Mouse (Mus musculus): Measurements from ENCODE around the gene Clec3b. TPM values are rescaled to one million over a fixed set of nuclear protein-coding genes. Genes with fewer than 3 reads are reported as not detected.

Clec3b gene
- total RNA-seq, 2 experiments from 2014 or later = 5.4 to 6.2 TPM

DNA sequence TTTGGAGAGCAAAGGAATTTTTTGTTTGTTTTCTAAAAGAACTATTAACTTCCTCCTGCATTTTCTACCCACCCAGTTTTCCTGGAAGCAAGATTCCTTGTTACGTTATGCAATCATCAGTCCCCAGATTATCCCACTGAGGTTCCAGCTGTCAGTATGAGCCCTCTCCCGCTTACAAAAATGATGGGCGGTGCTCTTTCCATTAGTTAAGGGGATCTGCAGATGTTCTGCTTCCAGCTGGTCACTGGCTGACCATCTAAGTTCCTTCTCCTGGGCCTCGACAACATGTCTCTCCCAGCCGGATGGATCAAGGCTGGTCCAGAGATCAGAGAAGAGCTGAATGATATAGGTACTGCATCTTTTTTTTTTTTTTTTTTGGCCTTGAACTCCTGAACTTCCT lies 2.3 kb upstream of the Clec3b start:
- intact Hi-C loops (cut with DNase I) = no loop called here
- no peak for DNase-seq (ENCODE audit: extremely low spot score in 1 of 2, low spot score in 2 of 2)

- intact Hi-C loops (cut with DNase I) = no loop called here
- DNase-seq (ENCODE audit: extremely low spot score in 1 of 2, low spot score in 2 of 2) = no peak
Measured at GRCm38 (mm10) chr9:123151561-123151960, 815 bp downstream of the Clec3b start.

- no peak for DNase-seq (ENCODE audit: extremely low spot score in 1 of 2, low spot score in 2 of 2)
Measured at GRCm38 (mm10) chr9:123152026-123152425, 1.3 kb downstream of the Clec3b start.

DNA sequence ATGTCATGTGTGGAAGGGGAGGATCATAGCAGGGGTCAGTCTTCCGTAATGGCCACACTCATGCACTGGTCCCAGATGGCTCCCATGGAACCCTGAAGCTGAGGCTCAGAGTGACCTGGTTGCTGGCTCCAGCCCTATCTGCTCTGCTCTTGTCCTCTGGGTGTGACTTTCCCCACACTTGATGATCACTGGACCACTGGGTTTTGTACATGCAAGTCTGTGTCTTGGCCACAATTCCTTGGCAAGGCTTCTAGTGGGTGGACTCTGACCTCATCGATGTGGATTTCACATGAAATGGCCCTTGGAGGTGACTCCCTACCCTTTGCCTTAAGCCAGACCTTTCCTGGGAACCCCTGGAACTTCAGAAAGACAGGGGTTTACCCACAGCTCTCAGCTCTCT lies 2.4 kb downstream of the Clec3b start:
- intact Hi-C loops (cut with DNase I) = no loop called here
- DNase-seq (ENCODE audit: extremely low spot score in 1 of 2, low spot score in 2 of 2) = no peak

More at GRCm38 (mm10) chr9:123152026-123152425, 1.3 kb downstream of the Clec3b start:
- intact Hi-C loops (cut with DNase I) = no loop called here

GRCm38 (mm10) chr9:123156910-123157361 lies 6.2 kb downstream of the Clec3b start:
- intact Hi-C loops (cut with DNase I) = loop anchor here (5.0 kb wide), 2 partner anchors 285 to 370 kb away; partner anchors contain the start of gene Sacm1l
- peak in 1 of 2 experiments; percentile 85 for DNase-seq (ENCODE audit: extremely low spot score in 1 of 2, low spot score in 2 of 2)

DNA sequence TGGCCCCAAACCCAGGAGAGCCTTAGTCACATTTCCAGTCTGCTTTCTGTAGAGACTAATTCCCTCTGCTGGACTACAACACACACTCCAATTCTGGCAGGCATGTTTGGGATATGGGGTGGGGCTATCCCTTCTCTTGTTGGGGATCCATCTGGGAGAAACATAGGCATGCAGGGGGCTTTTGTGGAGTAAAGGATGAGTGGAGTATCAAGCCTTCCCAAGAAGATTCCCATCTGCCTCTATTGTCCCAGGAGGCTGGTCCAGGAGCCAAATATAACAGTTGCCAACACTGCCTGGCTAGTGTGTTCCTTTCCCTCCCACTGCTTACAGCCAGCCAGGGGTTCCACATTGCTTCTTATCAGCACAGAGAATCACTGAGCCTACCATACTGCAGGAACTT lies 7.0 kb downstream of the Clec3b start:
- intact Hi-C loops (cut with DNase I) = loop anchor here (2.0 to 5.0 kb wide), 3 partner anchors 95 to 370 kb away; partner anchors contain the start of gene Sacm1l
- no peak for DNase-seq (ENCODE audit: extremely low spot score in 1 of 2, low spot score in 2 of 2)

GRCm38 (mm10) chr9:123158125-123158836 lies 7.5 kb downstream of the Clec3b start:
- DNase-seq (ENCODE audit: extremely low spot score in 1 of 2, low spot score in 2 of 2) = no peak
- intact Hi-C loops (cut with DNase I) = loop anchor here (2.0 to 5.0 kb wide), 3 partner anchors 95 to 369 kb away; partner anchors contain the start of gene Sacm1l

- intact Hi-C loops (cut with DNase I) = loop anchor here (2.0 to 5.0 kb wide), 3 partner anchors 93 to 368 kb away; partner anchors contain the start of gene Sacm1l
Measured at GRCm38 (mm10) chr9:123159330-123159729, 8.6 kb downstream of the Clec3b start.

DNA sequence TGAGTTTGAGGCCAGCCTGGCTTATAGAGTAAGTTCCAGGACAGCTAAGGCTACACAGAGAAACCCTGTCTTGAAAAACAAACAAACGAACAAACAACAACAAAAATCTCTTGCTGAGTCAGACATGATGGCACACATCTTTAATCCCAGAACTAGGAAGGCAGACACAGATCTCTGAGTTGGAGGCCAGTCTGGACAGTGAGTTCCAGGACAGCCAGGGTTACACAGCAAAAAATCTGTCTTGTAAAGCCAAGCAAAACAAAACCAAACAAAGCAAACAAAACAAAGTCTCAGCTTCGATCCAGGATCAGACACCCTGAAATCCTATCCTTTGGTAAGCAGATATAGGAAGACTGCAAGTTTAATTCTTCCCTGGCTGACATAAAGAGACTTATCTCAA lies 11.0 kb downstream of the Clec3b start:
- intact Hi-C loops (cut with DNase I) = no loop called here
- DNase-seq (ENCODE audit: extremely low spot score in 1 of 2, low spot score in 2 of 2) = no peak

More at GRCm38 (mm10) chr9:123159330-123159729, 8.6 kb downstream of the Clec3b start:
- peak; percentile 69 to 80 for DNase-seq (ENCODE audit: extremely low spot score in 1 of 2, low spot score in 2 of 2)

- DNase-seq (ENCODE audit: extremely low spot score in 1 of 2, low spot score in 2 of 2) = no peak
- intact Hi-C loops (cut with DNase I) = no loop called here
Measured at GRCm38 (mm10) chr9:123162985-123163694, 12.4 kb downstream of the Clec3b start.

DNA sequence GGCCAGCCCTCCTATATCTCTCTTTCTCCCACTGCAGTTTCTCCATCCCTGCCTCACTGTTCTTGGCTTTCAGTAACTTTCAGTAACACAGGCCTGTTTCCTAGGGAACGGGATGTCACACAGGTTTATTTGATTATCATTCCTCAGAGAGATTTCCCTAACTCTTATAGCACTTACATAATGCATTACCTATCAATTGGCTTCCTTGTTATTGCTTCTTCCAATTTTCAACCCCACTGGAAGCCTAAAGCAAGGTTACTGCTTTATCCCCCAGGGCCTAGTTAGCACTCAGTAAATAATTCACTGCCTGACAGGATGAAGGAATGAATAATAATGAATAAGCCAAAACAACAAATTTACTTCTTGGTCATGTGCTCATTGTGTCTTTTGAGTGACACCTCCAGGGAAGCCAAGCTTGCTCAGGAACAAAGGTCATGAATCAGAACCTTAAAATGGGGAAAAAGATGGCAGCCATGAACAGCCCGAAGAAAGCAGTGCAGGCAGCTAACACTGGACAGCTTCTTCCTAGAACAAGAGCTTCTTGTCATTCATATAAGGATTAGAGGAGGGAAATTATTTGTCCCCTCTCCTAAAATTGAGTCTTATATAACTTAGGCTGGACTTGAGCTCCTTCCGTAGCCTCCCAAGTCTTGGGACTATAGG lies 15.2 kb downstream of the Clec3b start:
- DNase-seq (ENCODE audit: extremely low spot score in 1 of 2, low spot score in 2 of 2) = no peak

GRCm38 (mm10) chr9:123173760-123174159 lies 23.0 kb downstream of the Clec3b start:
- no peak for DNase-seq (ENCODE audit: extremely low spot score in 1 of 2, low spot score in 2 of 2)
- intact Hi-C loops (cut with DNase I) = no loop called here

More for the DNA sequence above, 15.2 kb downstream of the Clec3b start:
- intact Hi-C loops (cut with DNase I) = no loop called here

DNA sequence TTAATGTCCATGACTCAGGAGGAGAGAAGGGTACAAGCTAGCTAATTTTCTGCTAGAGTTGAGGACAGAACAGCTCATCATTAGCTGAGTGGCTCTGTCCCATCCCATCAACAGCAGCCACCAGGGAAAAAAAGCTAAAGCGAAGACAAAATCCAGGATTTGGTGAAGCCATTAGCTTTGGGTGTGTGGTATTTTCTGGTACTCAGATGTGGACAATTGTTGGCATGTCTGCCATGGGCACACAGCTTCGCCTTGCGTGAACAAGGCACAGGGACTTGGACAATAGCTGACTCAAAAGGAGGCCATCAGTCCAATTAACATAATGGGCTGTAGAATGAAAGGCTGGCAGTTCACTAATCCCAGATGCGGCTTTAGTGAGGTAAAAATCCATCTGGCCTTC lies 23.6 kb downstream of the Clec3b start:
- DNase-seq (ENCODE audit: extremely low spot score in 1 of 2, low spot score in 2 of 2) = no peak
- intact Hi-C loops (cut with DNase I) = no loop called here

- intact Hi-C loops (cut with DNase I) = no loop called here
- DNase-seq (ENCODE audit: extremely low spot score in 1 of 2, low spot score in 2 of 2) = no peak
Measured at GRCm38 (mm10) chr9:123177380-123178048, 26.8 kb downstream of the Clec3b start.

DNA sequence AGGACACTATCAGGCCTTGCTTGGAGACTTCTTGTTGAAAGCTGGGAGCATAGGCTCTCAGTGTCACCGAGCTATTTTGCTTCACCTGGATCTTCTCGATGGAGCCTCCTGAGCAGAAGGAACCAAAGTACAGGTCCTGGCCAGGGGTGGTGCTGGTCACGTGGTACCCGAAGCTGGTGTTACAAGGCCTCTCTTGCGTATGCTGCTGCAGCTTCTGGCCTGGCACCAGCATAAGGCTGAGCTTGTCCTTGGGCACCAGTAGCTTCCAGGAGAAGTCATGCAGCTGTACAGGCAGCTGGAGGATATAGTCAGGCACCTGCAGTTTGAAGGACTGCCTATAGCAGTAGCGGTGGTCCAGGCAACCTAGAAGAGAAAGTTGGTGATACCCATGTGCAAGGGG lies 29.3 kb downstream of the Clec3b start:
- intact Hi-C loops (cut with DNase I) = no loop called here
- DNase-seq (ENCODE audit: extremely low spot score in 1 of 2, low spot score in 2 of 2) = no peak

DNA sequence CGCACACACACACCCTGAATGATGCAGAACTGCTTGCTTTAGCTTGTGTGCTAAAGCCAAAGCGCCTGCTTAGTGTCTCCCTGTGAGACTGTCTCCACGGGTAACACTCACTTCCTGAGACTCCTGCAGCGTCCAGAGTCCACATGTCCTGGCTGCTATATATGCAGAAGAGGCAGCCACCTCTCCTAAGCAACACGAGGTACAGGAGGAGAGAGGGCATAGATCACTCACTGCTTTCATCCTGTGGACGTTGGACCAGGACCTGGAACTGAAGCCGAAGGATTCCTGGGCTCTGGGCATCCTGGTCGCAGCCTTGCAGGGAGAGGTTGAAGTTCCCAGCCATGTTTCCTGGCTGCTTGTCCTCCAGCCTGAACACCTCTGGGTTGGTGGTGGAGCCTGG lies 32.5 kb downstream of the Clec3b start:
- DNase-seq (ENCODE audit: extremely low spot score in 1 of 2, low spot score in 2 of 2) = no peak
- intact Hi-C loops (cut with DNase I) = no loop called here

DNA sequence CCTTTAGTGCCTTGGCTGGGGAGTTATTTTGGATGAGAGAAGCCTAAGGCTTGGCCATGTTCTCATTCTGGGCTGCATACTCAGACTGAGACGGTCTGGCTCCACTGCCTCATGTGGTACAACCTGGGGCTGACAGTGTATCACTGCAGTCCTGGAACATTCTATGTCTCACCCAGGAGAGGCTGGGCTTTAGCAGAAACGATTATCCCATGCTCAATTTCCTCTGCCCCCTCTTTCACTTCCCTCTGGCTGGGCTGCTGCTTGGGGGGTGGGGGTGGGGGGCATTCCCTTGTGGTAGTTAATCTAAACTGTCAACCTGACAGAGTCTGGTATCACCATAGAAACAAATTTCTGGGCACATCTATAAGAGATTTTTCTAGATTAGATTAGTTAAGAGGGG lies 34.8 kb downstream of the Clec3b start:
- intact Hi-C loops (cut with DNase I) = no loop called here
- DNase-seq (ENCODE audit: extremely low spot score in 1 of 2, low spot score in 2 of 2) = no peak

DNA sequence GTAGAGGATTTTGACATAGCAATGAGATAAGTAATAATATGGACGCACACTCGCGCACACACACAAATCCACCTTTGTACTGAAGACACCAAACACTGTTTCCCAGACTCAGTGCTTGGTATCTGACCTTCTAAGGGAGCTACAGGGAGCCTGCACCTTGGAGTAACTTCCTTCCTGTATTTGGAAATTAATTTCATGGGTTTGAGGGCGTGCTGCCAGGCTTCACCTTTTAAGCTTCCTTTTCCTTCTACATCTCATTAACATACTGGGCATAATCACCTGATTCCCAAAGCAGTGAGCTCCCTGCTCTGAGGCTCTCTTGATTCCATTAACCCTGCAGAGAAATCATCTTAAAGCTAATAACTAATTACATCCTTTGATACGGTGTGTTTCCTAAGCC lies 35.4 kb downstream of the Clec3b start:
- intact Hi-C loops (cut with DNase I) = no loop called here

GRCm38 (mm10) chr9:123187589-123187988 lies 36.8 kb downstream of the Clec3b start:
- DNase-seq (ENCODE audit: extremely low spot score in 1 of 2, low spot score in 2 of 2) = no peak
- intact Hi-C loops (cut with DNase I) = no loop called here

More for the DNA sequence above, 35.4 kb downstream of the Clec3b start:
- DNase-seq (ENCODE audit: extremely low spot score in 1 of 2, low spot score in 2 of 2) = no peak
